Mouse (Mus musculus): ENCODE results near the gene Kcnk10.

DNA sequence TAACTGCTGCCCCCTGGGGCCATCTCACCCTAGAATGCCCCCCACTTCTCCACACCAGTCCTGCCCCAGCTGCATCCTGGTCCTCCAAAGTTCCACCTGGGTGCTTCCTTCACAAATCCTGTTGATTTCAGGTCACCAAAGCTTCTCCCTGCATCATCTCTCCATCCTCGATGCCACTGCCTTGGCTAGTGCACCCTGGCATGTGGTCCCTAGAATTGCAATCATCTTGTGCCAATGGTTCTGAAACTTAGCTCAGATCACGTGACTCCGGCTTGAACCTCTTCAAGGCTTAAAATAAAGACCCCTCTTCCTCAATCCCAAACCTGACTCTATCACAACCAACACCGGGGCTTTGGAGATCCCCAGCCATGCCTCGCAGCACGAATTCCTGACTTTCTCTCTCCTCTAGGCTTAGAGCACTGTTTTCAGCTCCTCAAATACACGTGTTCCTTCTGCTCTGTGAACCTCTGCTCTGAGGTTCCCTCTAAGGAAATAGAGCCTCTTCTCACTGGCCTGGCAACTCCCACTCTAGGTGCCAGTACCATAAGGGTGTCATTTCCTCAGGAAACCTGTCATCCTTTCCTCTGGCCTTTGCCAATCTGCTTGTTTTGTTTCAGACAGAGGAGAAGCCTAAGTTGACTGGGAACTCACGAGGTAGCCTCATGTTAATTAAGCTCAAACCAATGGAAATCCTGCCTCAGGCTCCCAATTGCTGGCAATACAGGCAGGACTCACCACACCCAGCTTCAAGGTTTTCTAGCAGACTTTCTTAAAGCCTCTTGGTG lies 6.0 kb downstream of the Kcnk10 start:
- TF ChIP-seq CTCF (IDR thresholded peaks at IDR 0.05; ENCODE audit: extremely low read depth, insufficient read depth, low read length): no peak
- TF ChIP-seq POLR2A (IDR thresholded peaks at IDR 0.05; ENCODE audit: extremely low read depth, insufficient read depth, low read length): no peak

Measured in cortical plate, adult 2 months (tissue).